Mouse (Mus musculus) G1E (cell line): ENCODE results near the gene Ppp3ca.

Source experiments
- CTCF ChIP-seq: IDR thresholded peaks from 2 replicates; pipeline ENCODE4 v1.5.1; 2012; ENCODE audit warnings: low read depth, low read length, inconsistent platforms, mixed read lengths
- GATA1 ChIP-seq: IDR thresholded peaks from 2 replicates; pipeline ENCODE4 v1.6.1; 2012; ENCODE audit warnings: borderline replicate concordance, low read length, inconsistent platforms, mixed read lengths
- GATA2 ChIP-seq: IDR thresholded peaks from 2 replicates; pipeline ENCODE4 v1.6.1; 2012; ENCODE audit warnings: low read depth, low read length, inconsistent platforms, borderline replicate concordance

- TF ChIP-seq CTCF, result no peak
- TF ChIP-seq GATA2, result no peak
- TF ChIP-seq GATA1, result no peak
Measured at GRCm38 (mm10) chr3:136749951-136750350, 80.0 kb downstream of the Ppp3ca start.
